Mouse (Mus musculus) kidney, embryonic 14.5 days (tissue): ENCODE data around the gene Mcoln2. TPM values are rescaled to one million over a fixed set of nuclear protein-coding genes. Genes with fewer than 3 reads are reported as not detected.

Source experiments
- ATAC-seq: fragments of 200-750 bp; cut with Nextera tagmentation; 2 replicates; pipeline ENCODE4 v1.8.0; 2017; ENCODE audit warnings: moderate number of reproducible peaks, mild to moderate bottlenecking, moderate TSS enrichment, moderate library complexity; ENCODE audit not compliant: low FRiP score, low TSS enrichment
- H3K27ac ChIP-seq: fragments of 300-500 bp; sonication (generic); 2 replicates; pipeline ENCODE4 v1.5.1; 2014; ENCODE audit warnings: low read depth, mild to moderate bottlenecking, low read length, moderate library complexity, mixed read lengths
- H3K27me3 ChIP-seq: fragments of 300-500 bp; sonication (generic); 2 replicates; pipeline ENCODE4 v1.6.1; 2014; ENCODE audit warnings: mild to moderate bottlenecking, low read length; ENCODE audit not compliant: control insufficient read depth, insufficient read depth
- H3K36me3 ChIP-seq: fragments of 300-500 bp; sonication (generic); 2 replicates; pipeline ENCODE4 v1.6.1; 2014; ENCODE audit warnings: low read length, mixed read lengths; ENCODE audit not compliant: control insufficient read depth, insufficient read depth
- H3K4me1 ChIP-seq: fragments of 300-500 bp; sonication (generic); 2 replicates; pipeline ENCODE4 v1.6.1; 2014; ENCODE audit warnings: low read length, mixed read lengths; ENCODE audit not compliant: control insufficient read depth, insufficient read depth
- H3K4me2 ChIP-seq: fragments of 300-500 bp; sonication (generic); replicated peaks from 2 replicates; pipeline ENCODE4 v1.6.1; 2014; ENCODE audit warnings: low read depth, mild to moderate bottlenecking, low read length
- H3K4me3 ChIP-seq: fragments of 300-500 bp; sonication (generic); 2 replicates; pipeline ENCODE4 v1.5.1; 2014; ENCODE audit warnings: mild to moderate bottlenecking, low read length
- H3K9ac ChIP-seq: fragments of 300-500 bp; sonication (generic); 2 replicates; pipeline ENCODE4 v1.6.1; 2014; ENCODE audit warnings: low read depth, mild to moderate bottlenecking, low read length, moderate library complexity
- H3K9me3 ChIP-seq: fragments of 300-500 bp; sonication (generic); 2 replicates; pipeline ENCODE4 v1.6.1; 2016; ENCODE audit warnings: low read length; ENCODE audit not compliant: control insufficient read depth
- WGBS: fragments of 180-500 bp; shearing (Covaris S2); extraction: QIAGEN DNeasy Blood & Tissue Kit; methylation state at CpG from one replicate; pipeline ENCODE4 v1.1.7; 2014; 5-methylcytosine and 5-hydroxymethylcytosine counted together
- polyA plus RNA-seq: library from polyadenylated mRNA; unstranded; fragments of >200 nt; fragmentation: Nextera tagmentation; extraction: Ambion mirVana; gene quantifications from 2 replicates; pipeline ENCODE4 v1.2.1, GENCODE M21; 2014

The Mcoln2 gene
- polyA plus RNA-seq, 1 experiment from 2014 or later = 1.1 TPM

DNA sequence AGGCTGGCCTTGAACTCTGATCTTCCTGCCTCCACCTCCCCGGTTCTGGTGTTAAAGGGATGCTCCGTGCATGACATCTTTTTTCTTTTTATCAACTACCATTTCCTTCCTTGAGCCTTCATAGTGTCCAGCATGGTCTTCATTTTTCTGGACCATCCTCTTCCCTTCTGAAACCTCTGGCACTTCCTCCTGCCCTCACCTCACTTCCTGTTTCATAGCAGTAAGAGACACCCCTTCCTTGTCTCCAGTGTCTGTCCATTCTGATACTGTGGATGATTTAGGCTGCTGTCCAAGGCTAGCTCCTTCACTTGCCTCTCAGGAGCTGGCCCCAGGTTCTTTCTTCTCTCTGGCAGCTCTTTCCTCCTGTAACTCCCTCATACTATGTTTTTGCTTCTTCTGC, 14.2 kb upstream of the Mcoln2 start:
- Histone ChIP-seq H3K27ac (no peak overlapping the region), H3K4me2 (no peak overlapping the region), H3K4me3 (no peak overlapping the region), H3K27me3 (no peaks in the 10 kb centered on the region), H3K9me3 (no peaks in the 10 kb centered on the region), H3K4me1 (no peaks in the 10 kb centered on the region), H3K9ac (no peak overlapping the region), H3K36me3 (no peaks in the 10 kb centered on the region)
- 84% methylated on average over 2 of the region's 2 CpGs for WGBS
- ATAC-seq = no peak

DNA sequence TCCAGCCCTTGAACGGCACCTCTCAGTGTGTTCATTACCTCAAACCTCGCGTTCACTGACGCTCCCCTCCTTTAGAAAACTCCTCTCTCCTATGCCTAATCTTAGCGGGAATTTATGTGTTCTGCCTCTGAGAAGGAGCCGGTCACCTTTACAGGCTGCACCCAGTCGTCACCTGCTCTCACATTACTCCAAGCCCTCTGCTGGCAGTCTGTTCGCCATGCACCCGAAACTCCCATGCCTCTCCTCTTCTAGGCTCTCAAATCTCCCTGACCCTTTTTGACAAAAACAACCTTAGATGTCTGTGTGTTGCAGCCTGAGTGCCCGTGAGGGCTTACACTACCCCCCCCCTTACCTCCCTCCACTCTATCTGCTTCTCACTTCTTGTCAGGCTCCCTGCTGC, 13.2 kb upstream of the Mcoln2 start:
- Histone ChIP-seq H3K9me3 (no peaks in the 10 kb centered on the region), H3K27ac (no peak overlapping the region), H3K4me1 (no peaks in the 10 kb centered on the region), H3K4me2 (no peak overlapping the region), H3K9ac (no peak overlapping the region), H3K4me3 (no peak overlapping the region), H3K36me3 (no peaks in the 10 kb centered on the region), H3K27me3 (no peaks in the 10 kb centered on the region)
- no peak for ATAC-seq
- 40% methylated on average over 10 of the region's 10 CpGs for WGBS

DNA sequence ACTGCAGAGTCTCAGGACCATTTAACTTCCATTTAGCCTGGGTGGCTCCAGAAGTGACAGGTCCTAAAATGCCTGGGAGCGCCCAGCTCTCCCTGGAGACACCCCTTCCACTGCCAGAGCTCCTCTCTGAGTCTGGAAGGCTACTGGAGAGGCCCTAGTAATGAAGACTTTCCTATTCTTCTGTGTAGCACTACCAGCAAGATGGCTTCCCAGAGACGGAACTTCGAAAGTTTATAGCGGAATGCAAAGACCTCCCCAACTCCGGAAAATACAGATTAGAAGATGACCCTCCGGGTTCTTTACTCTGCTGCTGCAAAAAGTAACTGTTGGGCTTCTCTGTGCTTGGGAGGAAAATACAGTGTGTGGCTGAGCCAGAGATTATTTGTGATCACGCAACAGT, 9.4 kb upstream of the Mcoln2 start:
- no peaks in the 10 kb centered on the region for H3K4me1 ChIP-seq
- H3K4me2 ChIP-seq = no peak overlapping the region
- WGBS = 90% methylated on average over 7 of the region's 7 CpGs
- no peaks in the 10 kb centered on the region for H3K27me3 ChIP-seq
- no peaks in the 10 kb centered on the region for H3K36me3 ChIP-seq
- H3K9me3 ChIP-seq = no peaks in the 10 kb centered on the region
- no peak overlapping the region for H3K9ac ChIP-seq
- H3K27ac ChIP-seq = no peak overlapping the region
- no peak for ATAC-seq
- no peak overlapping the region for H3K4me3 ChIP-seq

DNA sequence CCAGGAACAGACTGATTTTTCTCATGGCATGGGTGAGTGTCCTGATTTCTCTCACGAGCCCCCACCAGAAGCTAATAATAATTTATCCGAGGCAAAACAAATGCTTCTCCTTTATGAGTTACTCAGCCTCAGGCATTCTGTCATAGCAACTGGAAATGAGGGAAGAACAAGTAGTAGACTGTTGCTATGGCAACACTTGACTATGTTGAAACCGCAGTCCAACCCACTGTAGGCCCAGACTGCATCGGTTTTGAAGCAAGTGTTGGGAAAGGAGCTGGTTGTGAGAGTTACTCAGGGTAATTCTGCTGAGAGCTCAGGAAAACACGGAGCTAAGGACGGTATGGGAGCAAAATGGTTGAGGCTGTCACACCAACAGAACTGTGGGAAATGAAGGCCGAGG, 7.1 kb upstream of the Mcoln2 start:
- Histone ChIP-seq H3K36me3 (no peaks in the 10 kb centered on the region), H3K4me1 (peaks cover 2% of the 10 kb centered on the region; the same call in 1 of the 2 replicates)

DNA sequence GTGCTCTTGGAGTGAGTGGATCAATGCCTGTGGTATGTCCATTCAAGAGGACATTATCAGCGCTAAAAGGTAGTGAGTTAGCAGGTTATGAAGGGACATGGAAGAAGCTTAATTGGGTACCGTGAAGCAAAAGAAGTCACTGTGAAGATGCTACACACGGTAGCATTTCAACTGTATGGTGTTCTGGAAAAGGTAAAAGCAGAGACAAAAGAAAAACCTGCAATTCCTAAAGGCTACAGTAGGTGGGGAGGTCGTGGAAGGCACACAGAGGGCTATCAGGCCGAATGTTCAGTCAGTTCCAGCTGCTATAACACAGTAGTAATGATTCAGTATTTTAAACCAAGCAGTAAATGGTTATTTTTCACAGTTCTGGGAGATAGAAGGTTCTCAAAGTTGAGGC, 4.1 kb upstream of the Mcoln2 start:
- Histone ChIP-seq H3K9me3 (no peaks in the 10 kb centered on the region), H3K36me3 (no peaks in the 10 kb centered on the region), H3K27me3 (no peaks in the 10 kb centered on the region), H3K4me1 (peaks cover 2% of the 10 kb centered on the region; the same call in 1 of the 2 replicates), H3K4me2 (no peak overlapping the region), H3K4me3 (no peak overlapping the region), H3K9ac (no peak overlapping the region), H3K27ac (no peak overlapping the region)
- ATAC-seq = no peak
- WGBS = 60% methylated on average over 5 of the region's 5 CpGs

More for the DNA sequence above, 7.1 kb upstream of the Mcoln2 start:
- H3K27me3 ChIP-seq = no peaks in the 10 kb centered on the region
- 86% methylated on average over 7 of the region's 7 CpGs for WGBS
- no peaks in the 10 kb centered on the region for H3K9me3 ChIP-seq
- no peak overlapping the region for H3K4me2 ChIP-seq
- no peak overlapping the region for H3K9ac ChIP-seq
- no peak overlapping the region for H3K27ac ChIP-seq
- no peak for ATAC-seq
- H3K4me3 ChIP-seq = no peak overlapping the region

DNA sequence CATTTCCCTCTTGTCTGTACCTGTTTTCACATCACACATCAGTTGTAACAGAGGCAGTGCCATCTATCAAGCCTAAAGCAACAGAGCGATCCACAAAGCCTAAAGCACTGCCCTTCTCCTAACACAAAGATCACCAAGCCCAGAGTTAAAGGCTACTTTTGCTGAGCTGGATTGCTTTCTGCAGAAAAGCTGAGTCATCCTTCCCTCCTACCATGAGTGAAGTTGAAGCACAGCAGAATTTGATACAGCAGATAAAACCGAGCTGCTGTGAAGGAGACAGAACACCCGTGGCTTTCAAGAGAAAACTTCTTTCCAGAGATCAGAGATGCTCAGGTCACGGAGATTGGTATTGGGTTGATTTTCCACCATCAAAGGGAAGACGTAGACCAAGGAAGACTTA, 3.5 kb upstream of the Mcoln2 start:
- Histone ChIP-seq H3K27ac (no peak overlapping the region), H3K9ac (no peak overlapping the region), H3K4me3 (no peak overlapping the region), H3K9me3 (no peaks in the 10 kb centered on the region), H3K36me3 (no peaks in the 10 kb centered on the region), H3K27me3 (no peaks in the 10 kb centered on the region), H3K4me2 (no peak overlapping the region), H3K4me1 (peaks cover 2% of the 10 kb centered on the region; the same call in 1 of the 2 replicates)
- WGBS = 46% methylated on average over 5 of the region's 5 CpGs
- ATAC-seq = no peak

DNA sequence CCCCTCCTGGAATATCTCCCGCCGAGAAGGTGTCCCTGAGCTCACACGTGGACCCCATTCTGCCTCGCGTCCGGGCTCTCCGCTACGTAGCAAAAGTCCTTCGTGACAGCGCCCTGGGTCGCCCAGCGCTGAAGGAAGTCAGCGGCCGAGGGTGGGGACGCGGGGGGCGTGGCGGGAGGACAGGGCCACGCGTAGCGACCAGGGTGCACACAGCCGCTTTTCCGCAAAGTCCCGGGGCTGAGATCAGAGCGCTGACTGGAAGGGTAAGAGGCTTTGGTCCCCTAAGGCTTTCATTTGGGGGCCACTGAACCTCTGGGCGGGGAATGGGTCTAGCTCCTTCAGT, 396 bp downstream of the Mcoln2 start:
- Histone ChIP-seq H3K4me3 (peak overlapping the region; percentile 39), H3K36me3 (no peaks in the 10 kb centered on the region), H3K27me3 (no peaks in the 10 kb centered on the region), H3K27ac (no peak overlapping the region), H3K4me1 (peaks cover 2% of the 10 kb centered on the region; the same call in 1 of the 2 replicates), H3K9me3 (no peaks in the 10 kb centered on the region), H3K4me2 (peak overlapping the region; percentile 75), H3K9ac (peak overlapping the region; percentile 24; the same call in 1 of the 2 replicates)
- under 1% methylated on average over 26 of the region's 26 CpGs for WGBS
- ATAC-seq = peak; percentile 47

DNA sequence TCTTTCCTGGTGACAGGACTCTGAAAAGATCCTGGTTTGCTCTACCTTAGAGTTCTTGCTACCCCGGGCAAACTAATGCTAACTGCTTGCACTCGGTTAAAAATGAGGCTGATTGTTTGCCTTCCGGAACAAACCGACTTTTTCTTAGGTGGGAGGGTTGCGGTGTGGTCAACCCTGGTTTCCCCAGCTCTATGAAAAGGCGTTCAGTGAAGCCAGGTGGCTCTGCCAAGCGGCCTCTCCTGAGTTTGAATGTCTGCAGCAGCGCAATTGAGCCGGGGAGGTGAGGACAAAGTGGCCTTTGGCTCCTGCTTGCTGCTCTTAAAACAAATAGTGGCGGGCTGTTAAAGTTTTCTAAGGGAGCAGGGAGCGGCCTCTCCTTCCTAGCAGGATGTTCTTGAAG, 927 bp downstream of the Mcoln2 start:
- Histone ChIP-seq H3K9ac (no peak overlapping the region), H3K4me3 (peak overlapping the region; percentile 39; the same call in 1 of the 2 replicates), H3K36me3 (no peaks in the 10 kb centered on the region), H3K4me2 (peak overlapping the region; percentile 75), H3K4me1 (peaks cover 1% of the 10 kb centered on the region; the same call in 1 of the 2 replicates), H3K27ac (no peak overlapping the region), H3K27me3 (no peaks in the 10 kb centered on the region), H3K9me3 (no peaks in the 10 kb centered on the region)
- ATAC-seq = no peak
- WGBS = 3% methylated on average over 11 of the region's 11 CpGs

DNA sequence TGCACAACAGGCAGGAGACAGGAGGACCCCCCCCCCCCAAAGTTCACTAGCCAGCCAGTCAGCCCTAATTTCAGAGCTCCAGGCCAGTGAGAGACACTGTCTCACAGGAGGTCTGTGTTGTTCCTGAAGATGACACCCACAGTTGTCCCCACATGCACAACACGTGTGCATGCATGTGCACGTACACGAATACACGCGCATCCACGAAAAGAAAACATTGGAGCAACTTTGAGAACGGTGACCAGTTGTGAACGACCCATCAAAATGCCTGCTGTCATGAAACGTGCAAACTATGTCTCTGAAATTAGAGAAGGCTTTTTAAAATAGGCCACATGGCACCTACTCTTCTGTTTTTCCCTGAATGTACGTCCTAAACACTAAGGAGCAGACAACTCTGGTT, 1.7 kb downstream of the Mcoln2 start:
- H3K4me1 ChIP-seq = no peaks in the 10 kb centered on the region
- 87% methylated on average over 10 of the region's 10 CpGs for WGBS
- no peak for ATAC-seq

More for the DNA sequence above, 1.7 kb downstream of the Mcoln2 start:
- Histone ChIP-seq H3K27ac (no peak overlapping the region), H3K4me2 (no peak overlapping the region), H3K9me3 (no peaks in the 10 kb centered on the region), H3K36me3 (no peaks in the 10 kb centered on the region), H3K9ac (no peak overlapping the region), H3K27me3 (no peaks in the 10 kb centered on the region), H3K4me3 (no peak overlapping the region)
